Mouse (Mus musculus) right cerebral cortex, postnatal 25 days (tissue): ENCODE results near the gene Atp5d.
A peak's percentile ranks its signal among the peaks of the same experiment; 100 is the strongest.
"Not testable (repeated sequence)": the region's sequence is repeated elsewhere in the genome, so short reads cannot be mapped to it uniquely, and the experiment has no call there.

Experiments
- DNase-seq: peaks from one replicate; pipeline ENCODE4 v3.0.0; 2022

Atp5d gene

DNA sequence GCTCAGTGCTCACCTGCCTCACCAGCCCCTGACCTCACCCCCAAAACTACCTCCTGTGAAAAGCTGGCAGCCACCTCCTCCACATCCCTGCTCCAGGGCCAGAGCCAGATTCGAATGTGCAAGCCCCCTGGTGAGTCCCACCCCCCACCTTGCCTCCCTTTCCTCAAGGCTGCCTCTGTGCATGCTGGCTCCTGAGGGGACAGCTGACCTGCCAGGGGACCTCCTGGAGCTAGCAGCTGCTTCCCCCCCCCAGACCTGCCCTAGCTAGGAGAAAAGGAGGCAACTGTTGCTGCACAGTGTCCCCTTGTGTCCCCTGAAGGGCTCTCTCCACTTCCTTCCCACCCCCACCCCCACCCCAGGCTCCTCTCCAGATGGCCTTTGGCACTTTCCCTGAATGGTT lies 16.8 kb downstream of the Atp5d start:
- DNase-seq: no peak

DNA sequence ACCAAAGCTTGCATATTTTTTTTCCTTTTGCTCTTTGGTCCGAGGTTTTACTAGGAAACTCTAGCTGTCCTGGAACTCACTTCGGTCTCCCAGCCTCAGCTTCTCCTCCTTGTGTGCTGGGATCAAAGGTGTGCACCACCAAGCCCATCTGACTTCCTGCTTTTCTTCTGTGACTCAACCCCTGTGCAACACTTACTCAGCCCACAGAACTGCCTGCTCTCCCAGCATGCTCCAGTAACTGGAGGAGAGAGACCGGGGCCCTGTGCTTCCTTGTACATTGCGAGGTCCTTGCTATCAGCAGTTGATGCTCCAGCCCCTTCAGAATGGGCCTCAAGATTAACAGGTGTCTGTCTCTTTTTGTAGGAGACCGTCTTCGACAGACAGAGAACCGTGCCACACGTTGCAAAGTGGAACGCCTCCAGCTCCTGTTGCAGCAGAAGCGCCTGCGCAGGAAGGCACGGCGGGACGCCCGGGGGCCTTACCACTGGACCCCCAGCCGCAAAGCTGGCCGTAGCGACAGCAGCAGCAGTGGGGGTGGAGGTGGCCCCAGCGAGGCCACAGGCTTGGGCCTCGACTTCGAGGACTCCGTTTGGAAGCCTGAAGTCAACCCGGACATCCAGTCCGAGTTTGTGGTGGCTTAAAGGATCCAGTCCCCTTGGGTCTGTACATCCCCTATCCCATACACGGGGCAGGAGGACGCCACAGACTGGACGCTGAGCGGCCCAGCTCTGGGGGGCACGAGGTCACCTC lies 17.7 kb downstream of the Atp5d start:
- no peak for DNase-seq

GRCm38 (mm10) chr10:80156752-80157053 lies 18.3 kb downstream of the Atp5d start:
- DNase-seq: no peak

DNA sequence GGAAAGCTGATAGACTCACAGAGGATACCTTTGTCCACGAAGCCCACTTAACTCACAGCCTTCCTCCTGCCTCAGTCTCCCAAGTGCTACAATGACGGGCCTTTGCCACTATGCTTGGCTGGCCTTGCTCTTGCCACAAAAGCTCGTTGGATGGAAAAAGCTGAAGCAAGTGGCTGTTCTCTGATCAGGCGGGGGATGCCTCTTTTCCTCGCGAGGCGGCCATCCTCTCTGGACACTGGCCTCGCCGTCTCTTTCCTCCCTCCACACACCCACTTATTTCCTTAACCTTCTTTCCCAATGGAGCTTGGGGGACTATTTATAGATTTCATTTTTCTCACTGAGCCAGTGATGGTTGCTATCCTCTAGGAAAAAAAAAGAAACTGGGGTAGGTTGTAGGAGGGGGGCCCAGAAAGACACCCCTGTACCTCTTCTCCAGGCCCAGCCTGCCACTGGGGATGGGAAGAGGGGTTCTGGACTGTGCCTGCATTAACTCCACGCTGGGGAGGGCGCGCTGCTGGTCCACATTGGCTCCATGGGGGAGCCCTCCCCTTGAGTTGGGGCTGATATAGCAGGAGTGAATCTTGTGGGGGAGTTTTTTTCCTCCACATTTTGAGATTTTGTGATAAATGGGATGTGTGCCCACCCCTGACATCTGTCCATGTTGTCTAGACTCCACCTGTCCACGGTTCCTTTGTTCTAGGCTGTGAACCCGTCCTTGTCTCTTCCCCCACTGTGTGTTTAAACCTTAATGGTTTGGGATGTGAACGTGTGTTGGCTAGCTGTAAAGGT lies 18.9 kb downstream of the Atp5d start:
- DNase-seq: no peak

DNA sequence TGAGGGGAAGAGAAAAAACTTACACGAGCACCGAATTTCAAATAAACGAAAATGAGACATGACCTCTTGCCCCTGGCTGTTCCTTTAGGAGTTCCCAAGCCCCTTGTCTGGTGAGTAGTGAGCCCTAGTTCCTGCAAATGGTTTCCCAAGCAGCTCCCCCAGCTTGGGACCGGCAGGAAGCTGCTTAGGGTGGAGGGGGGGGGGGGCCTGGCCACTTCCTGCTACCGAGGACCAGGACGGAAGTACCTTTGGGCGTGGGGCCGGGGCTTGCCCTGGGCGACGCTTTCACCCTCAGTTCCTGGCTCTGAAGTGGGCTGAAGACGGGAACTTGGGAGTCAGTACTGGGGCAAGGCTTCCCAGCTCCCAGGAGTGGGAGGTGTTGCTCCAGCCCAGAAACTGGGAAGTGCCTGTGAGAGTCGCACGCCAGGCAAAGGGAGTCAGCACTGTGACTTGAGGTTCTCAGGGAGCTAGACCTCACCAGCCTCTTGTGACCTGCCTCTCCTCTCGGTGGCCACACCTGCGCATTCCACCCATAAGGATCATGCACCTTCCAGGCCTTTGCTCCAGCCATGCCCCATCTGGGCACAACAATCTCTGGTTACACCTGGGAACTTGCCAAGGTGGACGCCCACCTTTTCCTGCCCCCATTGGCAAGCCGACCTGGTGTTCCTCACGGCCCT lies 20.0 kb downstream of the Atp5d start:
- DNase-seq: no peak

GRCm38 (mm10) chr10:80159021-80159560 lies 20.7 kb downstream of the Atp5d start:
- DNase-seq: no peak

DNA sequence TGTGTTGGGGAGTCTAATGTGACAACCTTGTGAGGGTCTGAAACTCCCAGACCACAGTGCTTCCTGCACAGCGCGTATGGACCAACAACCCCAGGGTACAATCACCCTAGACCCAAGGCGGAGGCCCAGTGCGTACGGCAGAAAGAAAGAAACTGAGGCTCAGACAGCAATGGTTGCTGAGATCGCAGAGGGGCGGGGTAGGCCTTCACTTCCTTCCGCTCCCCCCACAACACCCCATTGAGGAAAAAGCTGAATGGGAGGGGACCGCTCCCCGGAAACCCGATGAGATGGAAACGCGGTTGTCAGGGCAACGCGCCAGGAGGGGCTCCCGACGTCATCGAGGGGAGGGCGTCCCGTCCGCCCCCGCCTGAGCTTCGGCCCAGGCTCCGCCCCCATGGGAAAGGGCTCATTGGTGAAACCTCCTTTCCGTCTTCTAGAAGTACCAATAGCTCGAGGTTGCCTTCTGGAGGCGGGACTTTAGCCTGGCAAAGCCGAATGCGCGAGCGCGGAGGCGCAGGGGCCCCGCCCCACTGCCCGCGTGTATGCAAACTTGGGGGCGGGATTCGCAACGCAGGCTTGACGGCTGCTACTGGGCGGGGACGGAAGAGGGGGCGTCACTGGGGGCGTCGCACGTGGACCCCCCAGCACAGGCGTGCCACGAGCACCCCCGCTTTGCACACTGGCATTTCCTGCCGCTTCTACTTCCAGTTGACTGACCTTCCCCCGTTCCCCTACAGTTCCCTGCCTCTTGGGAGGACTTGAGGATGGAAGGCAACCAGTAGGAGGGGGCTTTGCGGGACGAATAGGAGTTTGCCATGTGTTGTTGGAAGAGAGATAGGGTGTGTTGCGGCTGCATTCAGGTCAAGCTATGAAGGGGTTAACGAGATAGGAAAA lies 21.4 kb downstream of the Atp5d start:
- DNase-seq: peak; percentile 99

- DNase-seq: no peak
Measured at GRCm38 (mm10) chr10:80160455-80161371, 22.3 kb downstream of the Atp5d start.

DNA sequence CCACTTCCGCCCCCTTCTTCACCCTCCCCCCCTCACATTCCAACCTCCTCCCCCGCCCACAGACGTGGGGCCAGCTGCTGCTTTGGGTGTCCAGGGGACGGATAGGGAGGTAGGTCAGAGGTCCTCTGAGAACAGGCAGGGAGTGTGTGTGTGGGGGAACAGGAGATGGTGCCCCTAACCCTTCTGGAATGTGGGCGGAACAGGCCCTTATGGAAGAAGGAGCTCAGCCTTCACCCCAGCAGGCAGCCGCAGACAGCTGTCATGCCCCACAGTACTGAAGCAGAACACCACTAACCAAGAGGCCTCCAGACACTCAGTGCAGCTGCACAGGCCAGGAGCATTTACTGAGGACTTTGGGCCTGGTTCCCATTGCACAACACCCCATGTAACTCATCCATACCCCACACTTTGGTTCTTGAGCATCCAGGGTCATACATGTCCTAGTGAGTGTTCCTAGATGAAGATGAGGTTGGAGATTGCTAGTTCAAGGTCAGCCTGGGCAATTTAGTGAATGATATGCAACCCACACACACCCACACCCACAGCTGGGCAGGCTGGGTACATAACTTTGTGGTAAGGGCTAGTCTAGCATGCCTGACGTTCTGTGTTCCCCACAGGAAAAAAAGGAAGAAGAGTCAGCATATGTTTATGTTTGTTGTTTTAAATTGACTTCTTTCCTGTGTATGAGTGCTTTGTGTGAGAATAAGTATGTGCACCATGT lies 23.2 kb downstream of the Atp5d start:
- DNase-seq: no peak

DNA sequence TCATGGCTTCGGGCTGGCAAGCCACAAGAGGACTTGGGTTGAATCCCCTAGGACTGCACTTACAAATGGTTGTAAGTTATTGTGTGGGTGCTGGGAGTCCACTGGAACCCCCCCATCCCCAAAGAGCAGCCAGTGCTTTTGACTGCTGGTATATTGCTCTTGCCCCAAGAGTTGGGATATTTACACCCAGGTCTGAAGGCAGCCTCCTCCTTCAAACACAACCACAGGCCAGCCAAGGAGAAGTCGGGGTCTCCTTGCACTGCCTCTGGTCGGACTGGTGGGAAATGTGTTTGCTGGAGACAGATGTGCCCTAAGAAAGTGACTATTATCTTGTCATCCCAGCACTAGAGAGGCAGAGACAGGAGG lies 23.8 kb downstream of the Atp5d start:
- DNase-seq: no peak

DNA sequence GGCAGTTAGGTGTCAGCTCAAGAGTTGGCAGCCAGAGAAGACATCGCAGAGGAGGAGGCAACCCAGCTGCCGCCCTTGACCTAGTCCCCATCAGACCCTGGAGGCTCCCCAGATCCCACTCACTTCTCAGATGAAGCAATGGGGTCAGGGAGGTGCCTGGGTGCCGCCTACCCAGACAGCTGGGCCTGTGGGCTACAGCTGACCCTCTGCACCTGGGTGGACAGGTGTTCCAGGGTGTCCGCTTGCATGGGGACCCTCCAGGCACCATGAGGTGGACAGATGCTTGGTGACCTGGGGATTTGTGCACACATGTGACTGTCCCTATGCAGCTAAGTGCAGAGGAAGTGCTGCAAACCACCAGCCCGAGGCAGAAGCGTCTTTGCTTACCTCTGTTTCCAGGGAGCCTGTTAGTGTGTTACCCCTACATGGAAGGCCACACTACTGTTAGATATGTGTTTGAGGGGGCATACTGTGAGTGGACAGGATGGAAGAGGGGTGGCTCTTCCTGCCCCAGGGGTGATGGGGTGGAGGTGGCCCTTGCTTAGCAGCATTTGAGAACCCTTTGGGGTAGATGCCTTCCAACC lies 24.4 kb downstream of the Atp5d start:
- no peak for DNase-seq

GRCm38 (mm10) chr10:80163721-80164120 lies 25.3 kb downstream of the Atp5d start:
- no peak for DNase-seq

- no peak for DNase-seq
Measured at GRCm38 (mm10) chr10:80164161-80164997, 25.9 kb downstream of the Atp5d start.

DNA sequence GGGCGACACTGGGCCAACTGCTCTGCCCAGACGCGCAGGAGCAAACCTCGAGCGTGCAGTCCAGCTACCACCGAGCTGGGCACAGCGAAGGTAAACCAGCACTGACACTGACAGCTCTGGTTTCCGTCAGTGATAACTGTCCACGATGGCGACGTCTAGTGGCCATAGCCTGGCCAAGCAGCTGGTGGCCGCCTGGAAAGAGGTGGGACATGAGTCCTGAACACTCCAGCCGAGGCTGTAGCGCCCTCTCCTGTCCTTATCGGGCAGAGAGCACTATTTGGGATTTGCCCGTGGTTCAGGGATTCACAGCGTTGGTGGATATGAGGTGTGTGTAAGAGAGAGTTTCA lies 26.5 kb downstream of the Atp5d start:
- DNase-seq: peak; percentile 95

GRCm38 (mm10) chr10:80165392-80166128 lies 27.1 kb downstream of the Atp5d start, which contains the start of gene Cirbp:
Gene Cirbp (plus strand): TSS chr10:80165985.
- DNase-seq: peak; percentile 65

GRCm38 (mm10) chr10:80166136-80166535 lies 27.7 kb downstream of the Atp5d start:
- DNase-seq: not testable (repeated sequence)

GRCm38 (mm10) chr10:80167460-80168037 lies 29.1 kb downstream of the Atp5d start:
- DNase-seq: peak; percentile 97

GRCm38 (mm10) chr10:80168038-80168661 lies 29.7 kb downstream of the Atp5d start:
- DNase-seq: peak; percentile 89
